Mouse (Mus musculus) adrenal gland, adult 2 months (tissue): ENCODE measurements around the gene Ass1. TPM values are rescaled to one million over a fixed set of nuclear protein-coding genes. Genes with fewer than 3 reads are reported as not detected.

Experiments used
- DNase-seq: peaks from one replicate; pipeline ENCODE4 v3.0.0; 2021
- polyA plus RNA-seq: library from polyadenylated mRNA; depleted of rRNA; stranded (reverse); fragments of >200 nt; gene quantifications from 2 replicates; pipeline ENCODE4 v1.2.3, GENCODE M21; 2012
- total RNA-seq, 2 experiments: library from RNA; stranded (reverse); gene quantifications; 2 replicates each; pipeline ENCODE4 v1.2.3; 2021

The Ass1 gene
- total and polyA plus RNA-seq, 3 experiments = 3.9 to 31.6 (median 24.4) TPM

- DNase-seq = no peak
Measured at GRCm38 (mm10) chr2:31458989-31459936, 10.7 kb upstream of the Ass1 start.

DNA sequence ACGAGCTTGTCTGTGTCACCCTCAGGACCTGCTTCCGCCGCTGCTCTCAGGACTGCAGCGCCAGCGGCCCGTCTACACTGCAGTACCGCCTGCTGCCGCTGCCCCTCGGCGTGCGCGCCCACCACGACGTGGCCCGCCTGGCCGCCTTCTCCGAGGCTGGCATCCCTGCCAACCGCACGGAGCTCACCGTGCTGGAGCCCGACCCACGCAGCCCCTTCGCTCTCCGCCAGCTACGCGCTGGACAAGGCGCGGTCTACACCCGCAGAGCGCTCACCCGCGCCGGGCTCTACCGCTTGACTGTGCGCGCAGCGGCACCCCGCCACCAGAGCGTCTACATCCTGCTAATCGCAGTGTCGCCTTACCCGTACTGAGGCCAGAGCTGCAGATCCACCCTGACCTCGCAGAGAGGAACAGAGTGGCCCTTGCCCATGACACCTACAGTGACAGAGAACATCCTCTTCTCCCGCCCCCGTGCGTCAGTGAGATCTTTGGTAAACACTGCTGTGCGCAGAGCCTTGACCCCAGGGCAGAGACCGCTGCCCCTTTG, 9.9 kb upstream of the Ass1 start:
- peak; percentile 47 for DNase-seq

DNA sequence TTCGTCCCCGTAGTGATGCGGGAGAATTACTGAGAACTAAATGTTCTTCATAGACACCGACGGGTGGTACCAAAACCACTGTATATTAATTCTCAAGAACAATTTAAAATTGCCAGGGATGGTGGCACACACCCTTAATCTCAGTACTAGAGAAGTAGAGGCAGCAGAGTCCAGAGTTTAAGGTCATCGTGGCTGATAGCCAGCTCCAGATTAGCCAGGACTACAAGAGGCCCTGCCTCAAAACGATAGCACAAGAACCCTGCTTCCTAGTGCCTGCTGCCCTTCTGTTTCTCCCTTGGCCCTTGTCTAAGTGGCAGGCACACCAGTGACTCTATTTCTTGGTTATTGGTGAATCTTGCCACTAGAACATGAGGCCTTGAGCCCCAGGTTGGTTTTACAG, 9.1 kb upstream of the Ass1 start:
- DNase-seq = no peak

- DNase-seq = no peak
Measured at GRCm38 (mm10) chr2:31462051-31462450, 8.0 kb upstream of the Ass1 start.

DNA sequence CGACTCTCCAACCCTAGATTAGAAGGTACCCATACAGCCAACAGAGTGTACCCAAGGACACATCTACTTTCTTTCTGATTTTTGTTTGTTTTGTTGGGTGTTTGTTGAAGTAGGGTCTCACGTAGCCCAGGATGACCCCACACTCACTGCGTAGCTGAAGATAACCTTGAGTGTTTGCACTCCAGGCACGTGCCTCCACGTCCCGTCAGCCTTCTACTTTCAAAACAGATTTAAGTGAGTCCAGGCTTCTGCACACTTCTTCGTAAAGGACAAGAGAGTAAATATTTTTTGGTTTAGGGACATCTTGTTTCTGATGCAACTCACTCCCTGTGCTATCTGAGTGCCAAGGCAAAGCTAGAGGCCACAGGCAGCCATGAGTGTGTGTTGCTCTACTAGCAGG, 6.8 kb upstream of the Ass1 start:
- no peak for DNase-seq

GRCm38 (mm10) chr2:31463696-31464528, 6.1 kb upstream of the Ass1 start:
- DNase-seq = no peak

- no peak for DNase-seq
Measured at GRCm38 (mm10) chr2:31464529-31464910, 5.5 kb upstream of the Ass1 start.

DNA sequence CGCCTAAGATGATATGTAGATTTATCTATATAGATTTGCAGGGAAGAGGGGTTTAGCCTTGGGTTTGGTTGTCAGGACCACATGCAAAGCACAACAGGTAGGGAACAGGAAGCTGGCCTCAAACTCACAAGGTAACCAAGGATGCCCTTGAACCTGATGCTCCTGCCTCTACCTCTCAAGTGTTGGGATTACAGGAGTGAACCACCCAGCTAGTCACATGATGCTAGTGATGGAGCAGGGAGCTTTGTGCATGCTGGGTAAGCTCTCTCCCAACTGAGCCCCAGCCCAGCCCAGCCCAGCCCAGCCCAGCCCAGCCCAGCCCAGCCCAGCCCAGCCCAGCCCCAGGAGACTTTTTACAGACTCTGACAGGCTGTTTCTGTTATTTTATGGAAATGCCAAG, 2.5 kb upstream of the Ass1 start:
- DNase-seq = no peak

- DNase-seq = no peak
Measured at GRCm38 (mm10) chr2:31468857-31469256, 1.1 kb upstream of the Ass1 start.

- DNase-seq = no peak
Measured at GRCm38 (mm10) chr2:31469480-31469879, 527 bp upstream of the Ass1 start.

GRCm38 (mm10) chr2:31470683-31471385, 827 bp downstream of the Ass1 start:
- no peak for DNase-seq

GRCm38 (mm10) chr2:31471611-31472010, 1.6 kb downstream of the Ass1 start:
- no peak for DNase-seq

DNA sequence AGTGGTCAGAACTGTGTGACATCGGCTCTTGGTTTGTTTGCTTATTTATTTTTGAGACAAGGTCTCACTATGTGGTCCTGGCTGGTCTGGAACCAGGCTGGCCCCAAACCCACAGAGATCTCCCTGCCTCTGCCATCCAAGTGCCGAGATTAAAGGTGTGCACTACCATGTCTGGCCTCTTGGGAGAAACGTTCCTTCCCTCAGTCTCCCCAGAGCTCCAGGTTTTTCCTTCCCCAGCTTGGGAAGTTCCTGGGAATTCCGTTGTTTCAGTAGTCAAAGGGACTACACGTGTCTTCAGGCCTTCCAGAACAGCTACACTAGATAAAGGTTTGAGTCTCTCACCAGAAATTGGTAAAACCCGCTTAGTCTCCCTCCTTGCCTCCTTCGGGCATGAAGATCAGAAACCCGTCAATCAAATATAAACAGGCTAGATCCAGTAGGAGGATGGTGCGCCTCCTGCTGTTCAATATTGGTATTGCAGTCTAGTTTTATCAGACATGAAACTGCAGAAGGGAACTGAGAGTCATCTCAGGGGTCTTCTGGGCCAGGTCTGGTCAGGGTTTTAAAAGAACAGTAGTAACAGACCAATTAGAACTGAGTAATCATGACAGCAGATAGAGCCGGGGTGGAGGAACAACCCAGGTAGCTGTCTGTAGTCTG, 2.5 kb downstream of the Ass1 start:
- no peak for DNase-seq

DNA sequence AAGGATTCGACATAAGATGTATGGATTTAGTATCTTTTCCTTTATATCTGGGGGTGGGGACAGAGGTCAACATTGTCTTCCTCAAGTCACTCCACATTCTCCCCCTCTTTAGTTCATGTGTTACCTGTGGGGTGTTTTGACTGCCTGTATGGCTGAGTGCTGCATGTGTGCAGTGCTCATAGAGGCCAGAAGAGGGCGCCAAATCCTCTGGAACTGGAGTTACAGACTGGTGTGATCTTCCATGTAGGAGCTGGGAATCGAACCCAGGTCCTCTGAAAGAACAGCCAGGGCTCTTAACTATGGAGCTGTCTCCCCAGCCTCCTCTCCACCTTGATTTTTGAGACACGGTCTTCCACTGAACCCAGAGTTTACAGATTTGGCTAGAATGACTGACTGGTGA, 3.9 kb downstream of the Ass1 start:
- no peak for DNase-seq

- DNase-seq = peak; percentile 70
Measured at GRCm38 (mm10) chr2:31474686-31475085, 4.7 kb downstream of the Ass1 start.

GRCm38 (mm10) chr2:31476107-31476820, 6.3 kb downstream of the Ass1 start:
- no peak for DNase-seq

DNA sequence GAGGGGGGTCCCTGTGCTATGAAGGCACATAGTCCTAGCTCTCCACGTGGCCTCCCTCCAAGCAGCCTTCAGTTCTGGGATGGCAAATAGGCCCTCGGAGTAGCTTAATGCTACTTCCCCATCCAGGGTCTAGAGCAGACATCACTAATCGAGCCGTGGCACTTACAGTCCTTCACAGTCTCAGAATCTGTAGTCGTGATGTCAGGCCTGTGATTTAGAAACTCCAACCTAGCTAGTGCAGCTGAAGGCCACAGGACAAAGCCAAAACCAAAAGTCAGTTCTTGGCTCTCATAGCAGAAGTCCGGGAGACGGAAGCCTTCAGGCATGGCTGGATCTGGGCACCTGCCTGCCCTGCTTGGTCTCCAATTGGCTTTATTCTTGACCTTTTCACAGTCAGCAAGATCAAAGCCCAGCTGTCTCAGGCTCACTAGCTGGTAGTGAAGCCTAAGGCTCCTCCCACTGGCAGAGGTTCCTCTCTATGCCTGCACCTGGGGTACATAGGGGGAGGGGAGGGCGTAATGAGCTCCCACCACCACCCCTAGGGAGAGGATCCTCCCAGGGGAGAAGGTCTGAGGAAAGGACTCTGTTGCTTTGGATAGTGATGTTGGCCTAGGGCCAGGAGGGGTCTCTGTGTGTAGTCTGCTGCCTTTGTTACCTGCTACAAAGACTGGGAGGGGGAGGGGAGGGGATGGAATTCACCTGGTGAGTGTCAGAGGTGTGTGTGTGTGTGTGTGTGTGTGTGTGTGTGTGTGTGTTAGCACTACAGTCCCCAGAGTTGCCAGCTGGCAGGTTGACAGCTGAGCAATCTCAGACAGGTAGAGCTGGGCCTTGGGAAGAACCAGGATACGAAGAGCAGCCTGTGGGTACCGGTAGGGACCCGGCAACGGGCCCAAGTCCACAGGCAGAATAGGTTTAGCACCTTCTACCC, 7.5 kb downstream of the Ass1 start:
- no peak for DNase-seq

DNA sequence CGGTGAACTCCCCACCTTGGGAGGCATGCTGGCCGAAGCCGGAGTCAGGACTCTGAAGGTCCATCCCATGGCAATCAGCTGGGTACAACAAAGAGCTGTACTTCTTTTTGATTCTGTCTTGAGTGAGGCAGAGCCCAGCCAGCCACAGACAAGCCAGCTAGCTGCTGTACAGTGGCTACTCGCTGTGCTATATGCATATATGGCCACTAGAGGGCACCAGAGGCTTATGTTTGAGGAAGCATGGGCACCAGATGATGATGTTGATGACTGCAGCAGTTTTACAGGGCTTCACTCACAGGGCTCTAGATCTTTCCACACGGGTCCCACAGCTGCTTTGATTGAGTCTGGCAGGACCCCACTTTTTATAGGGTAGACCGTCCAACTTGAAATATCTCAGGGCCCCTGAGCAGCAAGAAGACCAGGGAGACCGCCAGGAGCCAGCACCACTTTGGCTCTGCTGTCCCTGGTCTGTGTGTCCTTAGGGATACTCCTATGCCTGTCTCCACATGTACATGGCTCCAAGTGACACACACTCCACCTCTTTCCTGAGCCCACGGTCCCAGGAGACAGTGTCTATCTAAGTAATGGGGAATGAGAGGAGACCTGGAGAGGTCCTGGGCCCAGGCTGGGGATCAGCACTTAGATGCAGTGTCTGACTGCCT, 13.0 kb downstream of the Ass1 start:
- peak; percentile 81 for DNase-seq

GRCm38 (mm10) chr2:31484187-31484586, 14.2 kb downstream of the Ass1 start:
- DNase-seq = peak; percentile 80
